Mouse (Mus musculus) heart, postnatal 10 days (tissue): Measurements from ENCODE around the gene Cpt2. TPM values are rescaled to one million over a fixed set of nuclear protein-coding genes. Genes with fewer than 3 reads are reported as not detected.

Experiments used
- DNase-seq, 2 experiments: peaks; one replicate each; pipeline ENCODE4 v3.0.0; 2021
- intact Hi-C: fragments of 180-260 bp; cut with DNase I; formaldehyde crosslinking; loops from one replicate; pipeline ENCODE4 v1.15.1; 2025
- total RNA-seq, 2 experiments: library from RNA; stranded (reverse); gene quantifications; 2 replicates each; pipeline ENCODE4 v1.2.3; 2021

Cpt2 gene
- total RNA-seq, 2 experiments from 2014 or later = 206 to 222 TPM

DNA sequence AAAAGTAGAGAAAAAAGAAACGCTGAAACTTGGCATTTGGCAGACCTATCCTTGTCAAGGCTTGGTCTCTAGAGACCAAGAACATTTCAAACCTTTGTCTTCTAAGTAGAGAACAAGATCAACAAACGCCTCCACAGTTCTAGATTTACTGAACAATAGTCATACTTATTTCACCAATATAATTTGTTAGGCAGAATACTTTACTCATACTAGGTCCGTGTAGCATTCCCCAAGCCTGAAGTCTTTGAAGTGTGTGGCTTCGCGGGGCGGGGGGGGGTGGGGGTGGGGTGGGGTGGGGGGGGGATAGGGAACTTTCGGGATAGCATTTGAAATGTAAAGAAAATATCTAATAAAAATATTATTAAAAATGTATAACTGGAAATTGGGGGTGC is 389 bp upstream of the Cpt2 start:
- no peak for DNase-seq
- intact Hi-C loops = loop anchor here (10.0 kb wide), 1 partner anchor 401 kb away; the partner anchor contains the start of gene Coa7

DNA sequence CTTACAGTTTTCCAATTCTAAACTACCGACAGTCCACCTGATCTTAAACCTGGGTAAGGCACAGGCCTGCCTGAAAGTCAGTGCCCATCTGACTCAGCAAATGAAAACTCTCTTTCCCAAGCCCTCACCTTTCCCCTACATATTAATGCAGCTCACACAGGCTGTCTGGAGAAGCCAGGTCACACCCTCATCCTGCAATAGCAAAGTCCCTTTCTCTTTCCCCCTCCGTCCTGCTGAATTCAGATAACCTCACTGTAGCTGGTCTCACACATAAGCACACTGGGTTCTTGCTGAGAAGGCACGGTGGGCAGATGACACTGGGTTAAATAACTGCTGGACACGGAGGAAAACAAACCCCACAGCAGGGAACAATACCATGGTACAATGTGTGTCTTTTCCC is 1.5 kb downstream of the Cpt2 start:
- DNase-seq = peak; percentile 63 to 68
- intact Hi-C loops = loop anchor here (10.0 kb wide), 1 partner anchor 403 kb away; the partner anchor contains the start of gene Coa7

DNA sequence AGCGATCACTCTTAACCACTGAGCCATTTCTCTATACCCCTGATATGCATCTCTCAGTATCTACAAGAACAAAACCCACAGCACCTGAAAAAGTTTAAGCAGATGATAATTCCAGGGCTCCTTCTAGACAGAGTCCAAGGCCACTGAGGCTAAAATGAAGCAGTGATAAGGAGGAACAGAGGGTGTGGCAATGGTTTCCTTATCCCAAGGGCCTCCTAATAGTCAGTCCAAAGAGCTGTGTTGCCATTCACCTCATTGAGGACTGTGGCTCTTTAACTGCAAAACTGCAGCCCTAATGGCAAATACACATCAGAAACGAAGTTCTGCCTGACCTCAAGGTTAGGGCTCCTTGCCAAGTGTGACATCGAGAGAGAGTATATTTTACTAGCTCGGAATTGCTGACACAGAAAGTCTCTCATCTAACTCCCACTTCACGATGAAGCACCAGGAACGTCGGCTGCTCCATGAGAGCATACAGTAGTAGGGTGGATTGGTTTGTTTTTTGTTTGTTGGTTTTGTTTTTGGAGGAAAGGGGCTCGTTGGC is 2.2 kb downstream of the Cpt2 start:
- DNase-seq = peak; percentile 67 to 78
- intact Hi-C loops = loop anchor here (10.0 kb wide), 1 partner anchor 404 kb away; the partner anchor contains the start of gene Coa7

DNA sequence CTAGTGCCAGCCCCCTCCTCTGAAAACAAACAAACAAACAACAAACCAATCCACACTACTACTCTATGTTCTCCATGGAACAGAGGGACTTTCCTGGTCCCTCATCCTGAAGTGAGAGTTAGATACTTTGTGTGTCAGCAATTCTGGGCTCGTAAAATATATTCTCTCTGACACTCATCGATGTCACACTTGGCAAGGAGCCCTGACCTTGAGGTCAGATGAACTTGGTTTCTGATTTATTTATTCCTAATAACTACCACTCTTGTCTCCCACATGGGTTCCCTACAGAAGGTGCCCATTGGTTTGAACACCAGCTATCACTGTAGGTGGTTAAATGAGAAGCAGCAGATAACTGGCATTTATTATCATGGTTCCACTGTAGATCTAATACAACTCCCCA is 3.1 kb downstream of the Cpt2 start:
- intact Hi-C loops = loop anchor here (10.0 kb wide), 1 partner anchor 404 kb away; the partner anchor contains the start of gene Coa7

DNA sequence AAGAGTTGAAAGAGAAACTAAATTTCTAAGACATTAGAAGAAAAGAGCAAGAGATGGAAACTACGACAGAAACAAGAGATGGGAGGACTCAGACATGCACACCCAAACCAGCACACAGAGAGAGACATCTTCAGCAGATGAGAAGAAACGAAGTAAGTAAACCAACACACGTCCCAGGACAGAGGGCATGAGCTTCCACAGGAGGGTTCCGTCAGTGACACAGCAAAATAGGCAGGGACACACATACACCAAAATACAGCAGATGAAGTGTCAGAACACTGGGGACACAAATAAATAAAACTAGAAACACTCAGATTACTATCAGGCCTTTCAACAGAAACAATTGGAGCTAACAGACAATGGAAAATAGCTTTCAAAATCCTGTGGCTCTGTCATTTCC is 13.4 kb downstream of the Cpt2 start:
- intact Hi-C loops = no loop called here
- no peak for DNase-seq

More for the DNA sequence above, 3.1 kb downstream of the Cpt2 start:
- DNase-seq = peak in 1 of 2 experiments; percentile 31

DNA sequence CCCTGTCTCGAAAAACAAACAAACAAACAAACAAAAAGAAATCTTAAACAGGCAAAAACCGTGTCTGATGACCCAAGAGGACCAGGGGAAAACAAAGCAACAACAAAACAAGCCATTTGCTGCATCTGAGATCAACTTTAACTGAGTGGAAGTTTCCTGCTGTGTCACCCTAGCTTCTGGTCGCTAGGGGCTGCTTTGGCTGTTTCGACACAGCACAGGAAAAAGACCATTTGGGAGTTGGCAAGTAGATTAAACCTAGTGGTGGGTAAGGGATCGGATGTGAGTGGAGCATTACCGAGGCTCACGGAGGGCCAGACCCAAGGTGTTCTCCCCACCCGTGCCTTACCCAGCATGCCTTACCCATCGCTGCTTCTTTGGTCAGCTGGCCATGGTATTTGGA is 16.8 kb downstream of the Cpt2 start:
- intact Hi-C loops = no loop called here
- no peak for DNase-seq

DNA sequence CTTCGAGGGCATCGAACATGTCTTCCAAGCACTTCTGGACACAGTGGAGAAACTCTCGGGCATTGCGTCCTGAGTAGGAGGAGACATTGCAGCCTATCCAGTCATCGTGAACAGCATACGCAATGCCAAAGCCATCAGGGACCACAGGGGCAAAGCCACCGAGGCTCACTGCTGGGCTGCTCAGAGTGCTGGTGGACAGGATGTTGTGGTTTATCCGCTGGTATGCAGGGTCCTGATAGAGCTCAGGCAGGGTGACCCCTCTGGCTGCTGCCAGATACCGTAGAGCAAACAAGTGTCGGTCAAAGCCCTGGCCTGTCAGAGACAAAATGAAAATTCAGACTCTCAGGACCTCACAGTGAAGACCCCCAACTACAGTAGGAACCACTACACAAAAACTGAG is 19.2 kb downstream of the Cpt2 start:
- DNase-seq = no peak
- intact Hi-C loops = no loop called here

DNA sequence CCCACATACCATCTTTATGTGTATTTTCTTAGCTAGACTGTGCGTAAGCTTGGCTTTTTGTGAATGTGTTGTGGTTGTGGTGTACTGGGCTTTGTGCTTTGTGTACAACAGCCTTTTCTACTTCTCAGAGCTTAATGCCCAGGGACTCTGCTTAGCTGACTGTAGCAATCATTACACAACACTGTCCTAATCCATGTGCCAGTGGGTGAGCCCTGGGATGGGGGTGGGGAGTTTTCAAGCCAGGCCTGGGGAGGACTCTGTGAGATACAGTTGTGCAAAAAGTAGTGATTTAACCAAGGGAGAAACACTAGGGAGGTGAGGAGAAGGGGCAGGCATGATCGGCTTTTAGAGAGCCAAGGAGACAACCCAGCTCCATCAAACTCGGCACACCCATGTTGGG is 23.2 kb downstream of the Cpt2 start:
- intact Hi-C loops = no loop called here
- DNase-seq = no peak

DNA sequence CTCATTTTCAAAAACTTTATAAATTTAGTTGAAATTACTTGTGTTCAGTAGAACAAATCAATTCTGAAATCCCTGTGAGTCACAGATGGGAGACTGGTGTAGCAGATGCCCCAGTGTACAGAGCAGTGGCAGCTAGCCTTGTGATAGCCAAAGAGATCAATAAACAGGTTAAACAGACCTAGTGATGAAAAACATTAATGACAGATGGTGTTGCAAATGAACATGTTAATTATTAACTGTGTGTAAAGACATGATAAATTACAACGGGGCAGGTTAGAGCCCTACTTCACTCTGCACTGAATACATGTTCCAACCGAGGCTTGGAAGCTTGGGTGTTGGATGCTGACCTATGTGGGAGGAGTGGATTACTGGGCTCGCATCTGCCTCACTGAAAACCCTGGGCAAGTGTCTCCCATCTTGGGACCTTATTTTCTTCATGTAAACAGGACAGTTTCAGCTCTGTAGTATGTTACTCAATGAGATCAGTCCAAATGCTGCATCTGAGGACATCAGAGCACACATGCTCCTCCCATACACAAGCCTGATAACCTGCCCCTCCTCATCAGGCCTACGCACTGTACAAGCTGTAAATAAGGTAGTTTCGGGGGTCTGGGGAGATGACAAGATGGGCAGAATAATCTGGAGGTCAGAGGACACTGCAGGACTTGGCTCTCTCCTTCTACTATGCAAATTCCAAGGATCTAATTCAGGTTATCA is 24.0 kb downstream of the Cpt2 start:
- DNase-seq = no peak
- intact Hi-C loops = no loop called here

DNA sequence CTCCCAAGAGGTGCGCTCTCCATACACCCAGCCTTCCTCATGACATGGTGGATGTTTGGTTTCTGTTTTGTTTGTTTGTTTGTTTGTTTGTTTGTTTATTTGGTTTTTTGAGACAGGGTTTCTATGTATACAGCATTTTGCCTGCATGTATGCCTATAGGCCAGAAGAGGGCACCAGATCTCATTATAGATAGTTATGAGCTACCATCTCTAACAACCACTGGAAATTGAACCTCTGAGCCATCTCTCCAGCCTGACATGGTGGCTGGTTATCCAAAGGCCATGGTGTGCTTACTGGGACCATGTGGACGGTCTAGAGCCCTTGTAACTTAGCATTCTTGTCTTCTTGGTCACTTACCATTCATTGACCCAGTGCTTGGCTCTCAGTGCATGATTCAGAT is 30.7 kb downstream of the Cpt2 start:
- peak in 1 of 2 experiments; percentile 14 for DNase-seq
- intact Hi-C loops = loop anchor here (5.0 kb wide), 1 partner anchor 180 kb away; no protein-coding TSS in a partner anchor

DNA sequence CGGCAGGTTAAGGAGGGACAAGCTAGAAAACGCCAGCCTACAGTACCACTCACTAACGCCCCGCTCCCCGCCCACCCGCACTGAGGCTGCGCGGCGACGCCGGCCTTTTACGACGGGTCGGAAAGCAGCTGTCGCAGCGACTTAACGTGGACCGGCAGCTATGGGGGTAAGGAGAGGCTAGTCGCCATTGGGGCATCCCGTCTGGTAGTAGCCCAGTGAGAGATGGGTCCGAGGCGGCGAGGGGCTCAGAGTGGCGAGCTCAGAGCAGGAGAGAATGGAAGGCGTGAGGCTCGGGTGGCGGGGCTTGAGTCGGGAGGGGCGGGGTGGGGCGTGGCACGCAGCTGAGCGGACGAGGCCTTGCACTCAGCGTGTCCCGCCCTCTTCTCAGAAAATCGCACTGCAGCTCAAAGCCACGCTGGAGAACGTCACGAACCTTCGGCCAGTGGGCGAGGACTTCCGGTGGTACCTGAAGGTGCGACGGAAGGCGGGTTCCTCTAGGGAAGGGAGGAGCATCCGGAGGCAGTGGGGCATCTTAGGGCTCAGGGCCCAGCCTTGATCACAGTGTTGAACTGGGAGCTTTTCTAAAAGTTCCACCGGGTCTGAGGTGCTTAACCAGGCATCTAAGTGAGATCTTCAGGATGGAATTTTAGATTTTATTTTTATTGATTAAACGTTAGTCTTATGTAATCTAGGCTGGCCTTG is 33.5 kb downstream of the Cpt2 start, which contains the start of gene 0610037L13Rik:
Gene 0610037L13Rik (plus strand): TSS at position 83 of the 702 bp plus-strand sequence.
- intact Hi-C loops = loop anchor here (5.0 kb wide), 1 partner anchor 182 kb away; no protein-coding TSS in a partner anchor
- peak; percentile 94 to 96 for DNase-seq

DNA sequence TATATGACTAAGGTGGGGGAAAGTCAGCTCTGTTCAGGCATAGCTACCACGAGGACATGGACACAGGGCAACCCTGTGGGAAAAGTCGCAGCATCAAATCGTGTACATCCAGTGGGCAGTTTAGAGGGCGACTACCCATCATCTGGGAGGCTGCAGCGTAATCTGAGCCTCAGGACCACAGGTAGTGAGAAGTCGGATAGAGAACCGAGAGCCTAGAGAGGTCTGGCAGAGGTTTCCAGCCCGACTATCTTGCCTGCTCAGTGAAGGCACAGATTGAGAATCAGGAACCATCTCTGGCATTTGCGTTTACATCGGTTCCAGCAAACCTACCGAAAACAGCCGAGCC is 34.1 kb downstream of the Cpt2 start:
- intact Hi-C loops = no loop called here
- no peak for DNase-seq

DNA sequence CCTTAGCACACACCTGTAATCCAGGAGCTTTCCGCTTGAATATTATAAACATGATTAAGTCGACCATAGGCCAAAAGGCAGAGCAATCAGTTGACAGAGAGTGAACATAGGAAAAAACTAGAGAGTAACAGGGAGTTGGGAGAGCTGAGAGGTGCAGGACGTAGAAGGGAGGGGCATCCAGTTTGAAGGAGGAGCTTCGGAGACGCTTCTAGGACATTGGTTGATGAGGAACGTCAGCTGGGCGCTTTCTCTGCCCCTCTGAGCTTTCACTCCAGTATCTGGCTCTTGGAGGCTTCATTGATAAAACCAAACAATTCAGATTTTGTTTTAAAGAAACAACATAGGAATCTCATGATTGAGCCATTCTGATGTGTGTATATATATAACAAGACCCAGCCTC is 37.0 kb downstream of the Cpt2 start:
- DNase-seq = no peak
- intact Hi-C loops = no loop called here

DNA sequence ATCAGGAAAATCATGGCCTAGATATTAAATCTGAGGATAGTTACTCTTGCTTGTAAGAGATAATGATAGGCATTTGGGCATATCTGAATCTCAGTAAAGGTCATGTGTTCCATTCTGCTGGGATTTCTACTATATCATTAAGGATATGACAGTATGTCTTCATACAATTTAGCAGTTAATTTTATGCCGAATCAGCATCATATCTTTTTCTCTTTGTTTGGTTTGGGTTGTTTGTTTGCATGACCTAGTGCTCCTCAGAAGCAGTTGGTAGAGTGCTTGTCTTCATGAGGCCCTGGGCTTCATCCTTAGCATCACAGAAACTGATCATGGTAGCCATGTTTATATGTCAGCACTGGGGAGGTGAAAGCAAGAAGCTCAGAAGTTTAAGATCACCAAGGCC is 41.8 kb downstream of the Cpt2 start:
- intact Hi-C loops = no loop called here
- DNase-seq = no peak

DNA sequence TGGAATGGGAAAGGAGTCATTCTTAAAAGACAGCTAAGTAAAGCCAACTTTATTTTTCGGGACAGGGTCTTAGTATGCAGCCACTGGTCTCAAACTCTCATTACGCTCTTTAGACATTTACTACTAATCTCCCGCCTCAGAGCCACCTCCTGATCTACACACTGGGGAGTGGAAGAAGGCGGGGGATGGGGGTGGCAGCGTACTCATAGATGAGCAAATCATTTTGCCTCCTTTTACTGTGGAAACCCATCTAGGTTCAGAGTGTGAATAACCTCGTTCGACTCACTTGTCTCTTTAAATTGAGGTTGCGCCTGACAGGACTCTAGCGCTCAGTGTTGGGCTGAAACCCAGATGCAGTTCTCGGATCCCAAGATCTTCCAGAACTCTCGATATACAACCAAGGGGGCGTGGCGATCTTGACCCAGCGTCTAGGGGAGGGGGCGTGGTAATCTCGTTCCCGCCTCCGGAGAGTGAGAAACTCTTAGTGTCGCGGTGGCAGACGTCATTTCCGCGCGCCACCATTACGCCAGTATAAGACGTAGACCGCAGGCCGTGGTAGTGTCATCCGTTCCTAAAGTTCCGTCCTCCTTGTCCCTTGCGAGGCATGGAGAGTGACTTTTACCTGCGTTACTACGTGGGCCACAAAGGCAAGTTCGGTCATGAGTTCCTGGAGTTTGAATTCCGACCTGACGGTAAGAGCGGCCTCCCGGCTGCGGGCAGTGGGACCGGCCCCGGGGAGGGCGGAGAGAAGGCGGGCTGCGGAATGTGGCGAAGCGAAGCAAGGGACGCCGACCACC is 44.0 kb downstream of the Cpt2 start, which contains the start of gene Magoh:
Gene Magoh (plus strand): TSS at position 502 of the 797 bp plus-strand sequence.
- DNase-seq = peak; percentile 97 to 98
- intact Hi-C loops = no loop called here

DNA sequence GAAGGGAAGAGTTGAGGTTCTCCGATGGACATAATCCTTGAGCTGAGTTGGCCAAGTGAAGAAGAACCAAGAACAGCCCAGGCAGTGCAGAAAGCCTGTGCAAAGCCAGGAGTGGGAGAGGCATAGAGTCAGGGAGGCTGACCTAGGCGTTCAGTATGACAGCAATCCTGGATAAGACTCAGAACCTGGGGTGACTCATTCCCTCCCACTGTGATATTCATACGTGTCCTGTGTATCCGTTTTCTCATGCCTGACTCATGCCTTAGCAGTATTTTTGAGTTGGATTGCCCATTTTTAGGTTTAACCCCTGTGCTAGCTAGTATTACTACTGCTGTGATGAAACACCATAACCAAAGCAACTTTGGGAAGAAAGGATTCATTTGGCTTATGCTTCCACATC is 58.5 kb downstream of the Cpt2 start:
- DNase-seq = no peak
- intact Hi-C loops = no loop called here

DNA sequence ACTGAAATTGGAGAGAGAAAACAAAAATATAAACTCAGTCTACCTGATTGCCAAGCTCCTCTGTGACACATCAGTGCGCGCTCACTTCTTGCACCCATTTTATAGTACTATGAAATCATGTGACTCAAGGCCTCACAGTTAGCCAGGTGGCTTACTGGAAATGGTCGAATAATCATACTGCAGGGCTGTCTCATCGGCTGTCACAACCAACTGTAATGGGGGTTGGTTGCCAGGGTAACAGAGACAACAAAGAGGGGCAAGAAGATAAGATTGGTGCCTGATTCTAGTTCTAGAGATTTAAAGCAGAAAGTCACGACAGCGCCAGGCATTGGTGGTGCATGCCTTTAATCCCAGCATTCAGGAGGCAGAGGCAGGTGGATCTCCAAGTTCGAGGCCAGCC is 64.4 kb downstream of the Cpt2 start:
- intact Hi-C loops = no loop called here
- no peak for DNase-seq

DNA sequence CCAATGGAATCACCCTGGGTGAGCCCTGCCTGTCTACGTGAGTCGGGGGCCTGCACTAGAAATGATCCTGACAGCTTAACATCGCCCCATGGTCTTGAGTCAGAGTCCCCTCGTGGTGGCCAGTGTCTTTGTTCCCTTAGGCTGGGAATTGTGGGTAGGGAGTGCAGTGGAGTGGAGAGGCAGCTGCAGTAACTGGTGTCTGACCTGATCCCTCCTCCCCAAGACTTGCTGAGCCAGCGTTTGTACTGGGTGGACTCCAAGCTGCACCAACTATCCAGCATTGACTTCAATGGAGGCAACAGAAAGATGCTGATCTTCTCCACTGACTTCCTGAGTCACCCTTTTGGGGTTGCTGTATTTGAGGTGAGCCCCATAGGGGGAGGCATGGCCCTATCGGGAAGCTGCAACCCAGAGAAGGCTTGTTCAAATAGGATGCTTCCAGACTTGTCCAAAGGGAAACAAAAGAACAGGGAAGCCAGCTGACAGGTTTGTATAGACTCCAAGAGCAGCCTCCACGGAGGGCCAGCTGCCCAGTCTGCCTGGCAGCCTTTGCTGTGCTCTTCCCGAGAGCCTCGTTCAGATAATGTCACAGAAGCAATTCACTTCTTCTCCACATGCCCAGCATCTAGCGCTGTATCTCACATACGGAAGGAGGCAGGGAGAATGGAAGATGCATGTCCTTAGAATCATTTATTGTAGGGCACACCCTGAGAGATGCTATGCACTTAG is 66.3 kb downstream of the Cpt2 start:
- no peak for DNase-seq
- intact Hi-C loops = no loop called here
